Mouse (Mus musculus) T-helper 2 cell (primary cell): Measurements from ENCODE around the gene Clec12a.
"Not testable (repeated sequence)": the region's sequence is repeated elsewhere in the genome, so short reads cannot be mapped to it uniquely, and the experiment has no call there.

Experiments
- in situ Hi-C: fragments of 300-600 bp; cut with MboI, MseI; formaldehyde crosslinking; loops from one replicate; pipeline ENCODE4 v1.15.1; 2025; ENCODE audit warnings: high pct_unique_total_duplicates

The Clec12a gene

DNA sequence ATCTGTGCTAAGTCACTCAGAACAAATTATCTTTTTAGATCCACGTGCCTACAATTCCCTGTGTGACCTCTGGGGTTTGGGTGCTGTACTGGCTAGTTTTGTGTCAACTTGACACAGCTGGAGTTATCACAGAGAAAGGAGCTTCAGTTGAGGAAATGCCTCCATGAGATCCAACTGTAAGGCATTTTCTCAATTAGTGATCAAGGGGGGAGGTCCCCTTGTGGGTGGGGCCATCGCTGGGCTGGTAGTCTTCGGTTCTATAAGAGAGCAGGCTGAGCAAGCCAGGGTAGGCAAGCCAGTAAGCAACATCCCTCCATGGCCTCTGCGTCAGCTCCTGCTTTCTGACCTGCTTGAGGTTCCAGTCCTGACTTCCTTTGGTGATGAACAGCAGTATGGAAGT, at the start of gene Clec12a:
Gene Clec12a, plus strand, starts transcription at position 301 of the 400 bp plus-strand sequence.
- in situ Hi-C loops: not testable (repeated sequence)

DNA sequence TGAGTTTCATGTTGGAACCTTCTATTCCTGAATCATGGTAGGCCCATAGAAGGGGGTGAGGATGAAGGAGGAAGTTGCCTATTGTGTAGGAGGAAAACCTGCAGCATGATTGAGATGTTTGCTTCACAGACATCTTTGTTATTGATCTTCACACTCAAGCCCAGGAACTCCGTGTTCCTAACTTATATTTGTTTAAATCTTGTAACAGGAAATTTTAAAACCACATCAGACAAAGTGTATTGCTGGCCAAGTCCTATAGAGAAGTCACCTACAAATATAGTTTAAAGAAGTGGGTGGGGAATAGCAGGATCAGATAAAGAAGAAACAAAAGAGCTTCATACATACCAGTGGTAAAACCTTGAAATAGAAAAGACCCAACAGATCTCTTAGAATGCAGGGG, 38.3 kb upstream of the Clec12a start:
- in situ Hi-C loops: loop anchor here (25.0 kb wide), 1 partner anchor 717 kb away; the partner anchor contains the start of gene A2ml1

DNA sequence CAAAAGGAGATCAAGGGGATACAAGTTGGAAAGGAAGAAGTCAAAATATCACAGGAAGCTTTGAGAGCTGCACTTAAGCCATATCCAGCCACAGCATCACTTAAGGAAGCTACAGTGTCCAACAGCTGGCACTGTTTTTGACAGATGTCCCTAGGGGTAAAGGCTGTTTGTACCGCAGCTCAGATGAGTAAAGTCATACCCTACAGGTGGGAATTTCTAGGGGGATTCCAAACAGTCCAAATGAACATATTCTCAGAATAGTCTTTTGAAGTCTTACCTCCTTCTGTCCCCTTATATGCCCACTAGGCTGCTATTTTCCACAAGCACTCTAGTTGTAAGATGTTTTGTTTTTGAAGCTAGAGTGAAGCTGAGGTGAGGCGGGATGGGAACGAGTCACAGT, 30.0 kb upstream of the Clec12a start:
- in situ Hi-C loops: loop anchor here (25.0 kb wide), 1 partner anchor 725 kb away; the partner anchor contains the start of gene A2ml1

GRCm38 (mm10) chr6:129314655-129315168, 27.8 kb upstream of the Clec12a start:
- in situ Hi-C loops: loop anchor here (25.0 kb wide), 1 partner anchor 727 kb away; the partner anchor contains the start of gene A2ml1

- in situ Hi-C loops: loop anchor here (25.0 kb wide), 1 partner anchor 728 kb away; the partner anchor contains the start of gene A2ml1
Observed at GRCm38 (mm10) chr6:129315698-129316097, 26.8 kb upstream of the Clec12a start.

DNA sequence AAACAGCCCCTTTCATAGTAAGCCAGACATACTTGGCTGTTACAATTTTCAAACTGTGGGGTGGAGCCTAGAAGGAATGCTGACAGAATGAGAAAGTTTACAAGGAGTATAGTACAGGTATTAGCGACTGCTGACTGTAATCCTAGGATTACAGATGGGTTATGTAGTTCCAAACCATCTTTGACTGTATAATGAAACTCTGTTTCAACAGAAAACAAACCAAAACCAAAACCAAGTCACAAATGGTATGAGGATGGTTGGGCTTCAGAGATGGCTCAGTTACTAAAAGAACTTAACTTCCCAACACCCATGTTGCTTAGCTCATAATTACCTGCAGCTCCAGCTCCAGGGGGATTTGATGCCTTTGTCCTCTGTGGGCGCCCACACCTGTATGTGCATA, 26.0 kb upstream of the Clec12a start:
- in situ Hi-C loops: loop anchor here (25.0 kb wide), 1 partner anchor 729 kb away; the partner anchor contains the start of gene A2ml1

DNA sequence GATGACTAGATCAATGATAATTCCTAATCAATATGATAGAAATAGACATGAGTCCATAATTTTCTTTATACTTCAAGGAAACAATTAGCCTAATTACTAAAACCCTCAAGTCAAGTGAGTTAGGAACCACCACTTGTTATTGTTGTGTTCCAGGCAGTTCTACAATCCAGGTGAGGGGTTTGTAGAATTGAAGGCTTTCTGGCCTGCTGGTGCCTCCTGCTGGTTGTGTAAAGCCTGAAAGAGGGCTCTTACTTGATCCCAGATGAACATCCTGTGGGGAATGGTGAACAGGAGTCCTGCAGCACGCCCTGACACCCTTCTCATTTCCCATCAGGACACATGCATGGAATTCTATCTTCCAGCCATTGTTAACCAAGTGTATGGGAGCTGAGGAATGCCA, 24.1 kb upstream of the Clec12a start:
- in situ Hi-C loops: loop anchor here (25.0 kb wide), 1 partner anchor 731 kb away; the partner anchor contains the start of gene A2ml1

GRCm38 (mm10) chr6:129319331-129319730, 23.2 kb upstream of the Clec12a start:
- in situ Hi-C loops: loop anchor here (25.0 kb wide), 1 partner anchor 732 kb away; the partner anchor contains the start of gene A2ml1

- in situ Hi-C loops: loop anchor here (10.0 kb wide), 1 partner anchor 61 kb away; no protein-coding TSS in a partner anchor
Observed at GRCm38 (mm10) chr6:129326016-129326415, 16.5 kb upstream of the Clec12a start.

- in situ Hi-C loops: loop anchor here (10.0 kb wide), 1 partner anchor 62 kb away; no protein-coding TSS in a partner anchor
Observed at GRCm38 (mm10) chr6:129326568-129327150, 15.8 kb upstream of the Clec12a start.

GRCm38 (mm10) chr6:129331610-129332009, 10.9 kb upstream of the Clec12a start, which contains the start of gene 4922502D21Rik:
TSS of gene 4922502D21Rik (minus strand) at chr6:129331796.
- in situ Hi-C loops: no loop called here

DNA sequence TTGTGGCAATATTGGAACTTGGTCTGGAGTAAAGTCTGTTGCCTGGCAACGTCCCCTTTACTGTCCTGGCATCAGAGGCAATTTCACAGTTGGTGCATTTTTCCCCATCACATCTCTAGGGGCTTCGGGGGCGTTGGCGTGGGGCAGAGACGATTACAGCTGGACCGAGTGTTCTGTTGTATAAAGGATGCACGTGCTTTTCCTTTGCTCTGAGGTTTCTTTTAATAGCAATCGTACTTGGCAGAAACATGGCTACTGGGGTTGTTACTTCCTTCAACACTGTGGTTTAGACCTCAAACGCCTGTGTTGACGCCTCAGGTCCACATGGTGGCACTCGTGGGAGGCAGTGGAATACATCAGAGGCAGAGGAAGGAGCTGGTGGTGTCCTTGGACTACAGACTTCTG, 8.8 kb upstream of the Clec12a start:
- in situ Hi-C loops: no loop called here

DNA sequence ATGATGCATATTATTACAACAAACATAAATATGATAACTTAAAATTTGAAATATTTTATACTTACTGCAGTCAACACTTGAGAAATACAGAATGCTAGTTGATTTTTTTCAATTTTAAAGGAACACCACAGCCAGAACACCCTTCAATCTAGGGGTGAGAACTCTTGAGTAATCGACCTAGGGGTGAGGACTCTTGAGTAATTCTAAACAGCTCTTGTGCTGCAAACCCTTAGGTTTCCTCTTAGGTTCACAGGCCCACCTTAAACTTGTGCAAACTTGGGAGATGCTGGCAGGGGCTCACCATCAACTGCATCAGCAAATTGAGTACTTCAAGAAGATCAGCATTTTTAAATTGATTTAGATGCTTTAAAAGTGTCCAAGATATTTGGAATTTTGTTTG, 4.7 kb upstream of the Clec12a start:
- in situ Hi-C loops: no loop called here

- in situ Hi-C loops: no loop called here
Observed at GRCm38 (mm10) chr6:129344408-129344807, 1.9 kb downstream of the Clec12a start.

DNA sequence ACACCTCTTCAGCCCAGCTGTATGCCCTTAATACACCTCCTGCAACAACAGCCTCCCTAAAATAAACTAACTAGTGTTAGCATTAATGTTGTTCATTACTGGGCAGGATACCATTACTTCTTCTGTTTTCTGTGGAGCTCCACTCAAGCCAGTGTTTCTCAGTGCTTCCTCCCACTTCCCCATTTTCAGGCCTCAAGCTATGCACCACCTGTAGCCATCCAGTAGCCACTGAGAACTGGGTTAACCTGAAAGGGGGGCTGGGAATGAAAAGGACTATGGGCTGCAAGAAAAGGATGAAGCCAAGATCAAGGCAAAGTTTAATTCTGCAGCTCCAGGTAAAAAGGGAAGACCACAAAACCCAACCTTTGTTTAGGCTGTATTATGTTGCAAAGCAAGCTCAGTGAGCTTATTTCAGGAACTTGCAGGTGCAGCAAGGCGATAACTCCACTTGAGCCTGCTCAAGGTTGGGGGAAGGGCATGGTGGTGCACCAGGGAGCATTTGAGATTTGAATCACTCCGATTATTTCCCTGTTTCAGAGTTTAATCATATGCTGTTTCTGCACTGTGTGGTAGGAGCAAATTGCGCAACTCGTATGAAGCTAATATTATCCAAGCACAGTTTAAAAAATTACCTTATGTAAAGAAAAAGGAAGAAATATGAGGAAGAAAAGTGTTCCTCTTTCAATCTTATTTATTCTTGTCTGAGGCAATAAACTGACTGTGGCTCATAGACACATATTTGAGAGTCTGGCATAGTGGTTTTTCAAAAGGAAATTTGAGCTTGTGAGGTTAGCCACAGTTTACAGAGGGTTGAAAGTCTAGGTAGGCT, 7.2 kb downstream of the Clec12a start:
- in situ Hi-C loops: loop anchor here (25.0 kb wide), 1 partner anchor 487 kb away; no protein-coding TSS in a partner anchor

- in situ Hi-C loops: loop anchor here (25.0 kb wide), 1 partner anchor 489 kb away; no protein-coding TSS in a partner anchor
Observed at GRCm38 (mm10) chr6:129351091-129351490, 8.6 kb downstream of the Clec12a start.

DNA sequence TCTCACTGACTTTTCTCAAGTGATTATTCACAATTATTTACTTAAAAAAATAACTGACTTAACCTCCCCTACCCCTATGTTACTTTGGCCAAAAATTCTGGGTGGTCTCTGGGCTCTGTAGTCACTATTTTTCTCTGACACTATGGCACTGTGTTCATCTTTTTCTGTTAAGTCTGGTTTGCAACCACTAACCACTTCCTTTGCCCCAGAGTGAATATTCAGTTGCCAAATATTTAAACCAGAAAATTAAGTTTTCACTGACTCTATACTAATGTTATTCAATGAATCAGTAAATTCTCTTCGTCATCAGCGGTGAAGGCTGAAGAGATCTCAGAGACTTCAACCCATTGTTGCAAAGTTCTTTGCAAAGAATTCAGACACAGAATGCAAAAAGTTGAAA, 13.3 kb downstream of the Clec12a start:
- in situ Hi-C loops: loop anchor here (25.0 kb wide), 1 partner anchor 493 kb away; no protein-coding TSS in a partner anchor

GRCm38 (mm10) chr6:129356430-129356829, 13.9 kb downstream of the Clec12a start:
- in situ Hi-C loops: loop anchor here (25.0 kb wide), 1 partner anchor 494 kb away; no protein-coding TSS in a partner anchor

DNA sequence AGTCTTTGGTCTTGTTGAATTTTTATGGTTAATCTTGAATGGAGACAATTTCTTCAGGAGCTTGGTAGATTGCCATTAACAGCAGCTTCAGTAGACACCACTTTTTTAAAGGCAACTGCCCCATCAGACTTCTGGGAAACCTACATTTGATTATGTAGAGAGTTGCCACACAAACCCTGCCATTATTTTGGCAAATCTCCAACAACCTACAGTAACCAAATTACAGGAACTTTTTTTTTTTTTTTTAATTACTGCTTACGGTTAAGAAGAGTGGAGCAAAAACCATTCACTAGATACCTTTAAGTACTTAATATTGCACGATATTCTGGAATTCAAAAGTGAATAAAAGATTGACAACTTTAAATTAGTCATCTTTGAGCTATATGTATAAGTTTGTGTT, 17.0 kb downstream of the Clec12a start:
- in situ Hi-C loops: loop anchor here (25.0 kb wide), 1 partner anchor 497 kb away; no protein-coding TSS in a partner anchor

GRCm38 (mm10) chr6:129363942-129364341, 21.5 kb downstream of the Clec12a start:
- in situ Hi-C loops: loop anchor here (5.0 to 25.0 kb wide), 3 partner anchors 107 to 502 kb away; no protein-coding TSS in a partner anchor

DNA sequence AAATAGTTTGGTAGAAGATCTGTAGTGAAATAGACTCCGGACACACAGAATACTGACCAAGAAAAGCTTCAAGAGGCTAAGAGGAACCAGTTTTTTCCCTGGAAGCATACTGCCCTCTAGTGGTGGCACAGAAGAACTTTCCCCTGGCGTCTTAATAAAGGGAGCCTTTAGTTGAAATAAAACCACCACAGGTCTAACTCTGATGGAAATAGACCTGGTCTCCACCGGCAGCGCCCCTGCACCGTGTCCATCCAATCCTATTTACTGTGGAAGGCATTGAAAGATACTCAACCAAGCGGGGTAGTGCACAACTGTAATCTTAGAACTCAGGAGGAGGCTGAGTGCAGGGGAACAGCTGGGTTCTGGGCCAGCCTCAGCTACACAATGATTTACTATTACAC, 23.5 kb downstream of the Clec12a start:
- in situ Hi-C loops: loop anchor here (25.0 kb wide), 1 partner anchor 504 kb away; no protein-coding TSS in a partner anchor
